Mouse (Mus musculus): ENCODE measurements around the gene Vangl2.

DNA sequence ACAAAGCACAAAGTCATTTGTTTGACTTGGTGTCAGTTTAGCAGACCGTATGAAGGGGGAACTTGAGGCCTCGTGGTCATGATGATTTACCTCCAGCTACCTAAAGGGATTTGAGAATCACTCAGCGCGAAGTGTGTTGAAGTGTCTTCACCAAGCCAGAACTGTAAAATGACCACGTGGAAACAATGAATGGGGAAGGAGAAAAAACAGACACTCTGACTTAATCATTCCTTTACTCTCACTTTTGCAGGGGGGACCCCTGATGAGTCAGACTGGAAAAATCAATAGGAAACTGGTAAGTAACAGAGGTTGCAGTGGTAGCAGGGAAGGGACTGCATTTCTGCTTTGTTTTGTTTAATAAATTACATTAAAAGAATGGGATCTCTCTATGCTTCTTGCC is 46.1 kb downstream of the Vangl2 start:
- TF ChIP-seq CTCF (IDR thresholded peaks at IDR 0.05; ENCODE audit: borderline replicate concordance, insufficient read depth, low read depth, low read length) (no peak), POLR2A (IDR thresholded peaks at IDR 0.05; ENCODE audit: borderline replicate concordance, insufficient read depth, low read length) (no peak)

All from cerebellum, adult 2 months (tissue).